Mouse (Mus musculus): ENCODE data around the gene Haus8.
"Not testable (repeated sequence)": the region's sequence is repeated elsewhere in the genome, so short reads cannot be mapped to it uniquely, and the experiment has no call there.

Gene Haus8

GRCm38 (mm10) chr8:71272286-71273150 lies at the start of gene Haus8, which contains the start of gene Myo9b:
Gene Haus8 (minus strand): TSS chr8:71272934.
Gene Myo9b (plus strand): TSS chr8:71272714.
- peak; percentile 99 for DNase-seq (ENCODE audit: low read depth, low spot score)

DNA sequence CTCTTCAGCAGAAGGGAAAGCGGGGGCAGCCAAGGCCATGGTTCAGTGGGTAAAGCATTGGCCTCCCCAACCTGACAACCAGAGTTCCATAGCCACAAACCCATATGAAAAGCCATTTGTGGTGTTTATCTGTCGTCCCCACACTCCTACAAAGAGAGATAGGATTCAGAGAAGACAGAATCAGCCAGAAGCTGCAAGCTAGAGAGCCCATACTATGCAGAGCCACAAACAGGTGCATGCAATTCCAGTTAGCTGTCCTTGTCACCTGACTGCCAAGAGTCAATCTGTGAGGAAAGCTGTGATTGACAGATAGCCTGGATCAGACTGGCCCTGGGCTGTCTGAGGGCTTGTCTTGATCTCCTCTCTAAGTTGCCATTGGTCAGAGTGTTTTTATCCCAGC lies 47.0 kb upstream of the Haus8 start:
- not testable (repeated sequence) for DNase-seq (ENCODE audit: low read depth, low spot score)

- not testable (repeated sequence) for DNase-seq (ENCODE audit: low read depth, low spot score)
These were observed 45.9 kb upstream of the Haus8 start for GRCm38 (mm10) chr8:71318610-71319009.

DNA sequence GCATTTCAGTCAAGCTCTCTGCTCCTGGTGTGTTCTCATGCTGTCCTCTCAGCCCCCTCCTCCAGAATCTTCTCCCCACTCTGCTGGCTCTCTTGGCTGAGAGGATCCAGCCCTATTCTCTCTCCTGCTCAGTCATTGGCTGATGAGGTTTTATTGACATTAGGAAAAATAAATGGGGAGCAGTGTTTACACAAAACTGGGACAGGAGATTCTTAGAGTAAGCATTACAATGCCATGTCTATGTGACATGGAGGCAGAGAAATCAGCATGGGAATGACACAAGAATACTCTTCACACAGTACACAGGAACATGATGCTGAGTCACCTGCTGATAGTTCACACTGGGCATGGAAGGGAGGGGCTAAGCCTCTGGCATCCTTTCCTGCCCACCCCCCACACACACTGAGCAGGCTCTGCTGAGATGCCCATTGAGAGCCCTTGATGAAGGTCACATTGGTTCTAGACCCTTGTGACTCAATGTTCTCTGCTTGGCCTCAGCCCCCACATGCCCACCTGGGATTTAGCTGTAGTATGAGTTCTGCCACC lies 43.8 kb upstream of the Haus8 start:
- DNase-seq (ENCODE audit: low read depth, low spot score) = no peak

DNA sequence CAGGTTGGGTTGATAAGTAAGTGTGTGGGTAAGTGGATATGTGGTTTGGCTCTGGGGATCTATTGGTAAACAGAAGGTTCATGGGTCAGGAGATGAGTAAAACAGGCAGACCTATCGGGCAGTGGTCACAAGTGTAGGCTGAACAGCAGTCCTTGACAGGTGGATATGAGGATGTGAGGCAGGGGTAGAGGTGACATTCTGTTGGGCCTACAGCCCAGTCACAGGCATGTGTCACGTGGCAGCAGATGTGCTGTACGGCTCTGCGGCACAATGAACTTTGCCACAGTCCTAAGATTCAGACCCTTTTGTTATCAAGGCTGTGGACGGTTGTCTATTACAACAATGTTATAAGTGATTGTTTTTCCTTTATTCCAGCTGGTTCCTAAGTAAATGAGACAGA lies 43.2 kb upstream of the Haus8 start:
- DNase-seq (ENCODE audit: low read depth, low spot score) = no peak

GRCm38 (mm10) chr8:71313951-71314350 lies 41.2 kb upstream of the Haus8 start:
- DNase-seq (ENCODE audit: low read depth, low spot score) = no peak

DNA sequence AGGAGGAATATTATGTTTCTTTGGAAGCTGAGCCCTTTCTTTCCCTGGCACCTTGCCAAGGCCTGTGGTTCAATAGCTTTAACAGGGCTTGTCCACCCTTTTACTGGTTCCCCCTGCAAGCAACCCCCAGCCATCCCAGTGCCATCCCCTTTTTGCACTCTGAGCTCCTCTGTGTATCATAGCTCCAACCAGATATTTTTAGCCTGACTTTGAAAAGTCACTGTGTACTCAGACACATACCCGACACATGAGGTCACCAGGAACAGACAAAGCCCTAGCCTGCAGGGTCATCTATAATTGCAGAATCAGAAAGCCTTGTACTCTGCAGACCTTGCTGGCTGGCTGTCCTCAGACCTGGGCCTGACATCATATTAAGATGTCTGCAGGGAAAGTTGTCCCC lies 40.0 kb upstream of the Haus8 start:
- DNase-seq (ENCODE audit: low read depth, low spot score) = no peak

DNA sequence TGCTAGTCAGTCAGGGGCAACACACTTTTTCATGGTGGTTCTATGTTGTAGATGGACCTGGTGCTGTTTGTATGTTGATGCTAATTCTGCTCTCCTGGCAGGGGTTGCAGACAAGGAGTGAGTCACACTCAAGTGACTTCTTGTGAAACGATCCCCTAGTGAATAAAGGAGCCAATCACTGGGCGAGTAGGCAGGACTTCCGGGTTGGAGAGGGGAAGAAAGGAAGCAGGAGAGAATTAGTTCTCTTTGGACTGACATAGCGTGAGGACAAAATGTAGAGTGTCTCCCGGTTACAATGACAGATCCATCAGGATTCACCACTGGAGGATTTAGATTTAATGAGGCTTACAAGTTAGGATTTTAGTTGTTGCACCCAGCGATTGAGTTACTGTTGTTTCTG lies 37.7 kb upstream of the Haus8 start:
- no peak for DNase-seq (ENCODE audit: low read depth, low spot score)

DNA sequence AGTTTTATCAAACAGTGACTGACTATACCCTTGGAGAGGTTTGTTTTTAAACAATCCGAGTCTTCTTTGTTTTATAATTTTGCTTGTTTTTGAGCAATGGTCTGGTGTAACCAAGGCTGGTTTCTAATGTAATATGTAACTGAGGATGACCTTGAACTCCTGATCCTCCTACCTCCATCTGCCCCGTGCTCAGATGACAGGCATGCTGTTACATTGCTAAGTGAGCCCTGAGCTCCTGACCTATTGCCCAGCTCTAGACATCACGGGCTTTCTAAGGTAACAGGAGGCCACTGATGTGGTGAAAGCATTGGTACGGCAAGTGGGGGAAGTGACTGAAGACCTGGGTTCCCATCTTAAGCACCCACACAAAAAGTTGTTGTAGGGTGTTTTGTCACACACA lies 35.2 kb upstream of the Haus8 start:
- DNase-seq (ENCODE audit: low read depth, low spot score) = no peak

DNA sequence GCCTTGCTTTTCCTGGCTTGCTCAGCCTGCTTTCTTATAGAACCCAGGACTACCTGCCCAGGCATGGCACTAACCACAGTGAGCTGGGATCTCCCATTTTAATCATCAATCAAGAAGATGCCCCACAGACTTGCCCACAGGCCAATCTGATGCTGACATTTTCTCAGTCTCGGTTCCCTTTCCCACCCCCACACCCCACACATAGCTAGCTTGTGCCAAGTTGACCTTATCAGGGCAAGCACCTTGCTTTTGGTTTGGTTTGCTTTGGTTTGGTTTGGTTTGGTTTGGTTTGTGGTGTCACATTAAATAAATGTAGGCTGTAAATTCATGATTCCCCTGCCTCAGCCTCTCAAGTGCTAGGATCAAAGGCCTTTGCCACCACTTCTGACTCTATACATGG lies 34.6 kb upstream of the Haus8 start:
- no peak for DNase-seq (ENCODE audit: low read depth, low spot score)

DNA sequence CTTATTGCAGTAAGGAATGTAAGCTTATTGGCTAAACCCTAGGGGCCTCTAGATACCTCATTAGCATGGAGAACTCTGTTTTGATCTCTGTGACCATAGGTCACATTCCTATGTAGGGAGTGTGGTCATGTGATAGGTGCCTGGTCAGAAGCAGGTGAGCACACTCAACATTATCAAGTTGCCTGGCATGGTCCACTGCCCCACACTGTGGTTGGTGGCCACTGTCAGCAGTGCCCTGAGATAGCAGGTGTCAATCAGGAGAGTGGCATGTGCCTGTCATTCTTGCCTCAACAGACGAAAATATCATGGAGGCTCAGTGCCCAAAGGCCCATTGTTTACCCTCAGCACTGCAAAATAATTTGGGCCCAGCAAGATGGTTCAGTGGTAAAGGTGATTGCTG lies 33.3 kb upstream of the Haus8 start:
- DNase-seq (ENCODE audit: low read depth, low spot score) = no peak

GRCm38 (mm10) chr8:71303632-71304031 lies 30.9 kb upstream of the Haus8 start:
- DNase-seq (ENCODE audit: low read depth, low spot score) = no peak

DNA sequence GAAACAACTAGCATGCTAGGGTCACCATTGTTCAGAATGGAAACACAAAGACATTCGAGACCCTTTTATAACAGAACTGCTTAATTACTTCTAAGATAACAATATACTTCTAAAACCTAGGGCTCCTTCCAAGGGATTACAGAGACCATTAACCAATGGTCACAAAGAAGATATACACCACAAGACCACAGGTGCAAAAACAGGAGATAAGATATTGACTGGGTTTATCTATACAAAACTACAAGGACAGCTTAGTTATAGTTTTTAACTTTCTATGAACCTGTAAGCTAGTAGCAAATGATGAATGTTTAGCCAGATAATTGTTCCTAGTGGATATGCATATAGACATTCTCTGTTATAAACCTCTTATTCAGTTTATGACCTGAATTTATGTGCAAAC lies 30.1 kb upstream of the Haus8 start:
- no peak for DNase-seq (ENCODE audit: low read depth, low spot score)

DNA sequence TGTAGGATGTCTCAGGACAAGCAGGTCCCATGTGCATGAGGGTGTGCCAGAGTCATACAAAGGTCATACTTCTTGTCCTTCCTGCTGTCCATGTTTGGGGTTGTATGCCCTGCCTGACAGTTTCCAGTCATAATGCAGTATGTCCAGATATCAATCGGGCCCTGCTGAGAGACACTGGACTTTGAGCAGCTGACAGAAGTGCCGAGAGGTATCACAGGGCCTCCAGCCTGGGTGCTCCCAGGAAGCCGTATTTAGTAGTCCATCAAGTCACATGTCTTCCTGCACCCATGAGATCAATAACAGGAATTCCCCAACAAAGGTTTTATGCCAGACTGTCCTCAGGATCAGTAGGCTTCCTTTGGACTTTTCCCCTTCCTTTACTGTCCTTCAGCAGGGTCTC lies 27.0 kb upstream of the Haus8 start:
- no peak for DNase-seq (ENCODE audit: low read depth, low spot score)

DNA sequence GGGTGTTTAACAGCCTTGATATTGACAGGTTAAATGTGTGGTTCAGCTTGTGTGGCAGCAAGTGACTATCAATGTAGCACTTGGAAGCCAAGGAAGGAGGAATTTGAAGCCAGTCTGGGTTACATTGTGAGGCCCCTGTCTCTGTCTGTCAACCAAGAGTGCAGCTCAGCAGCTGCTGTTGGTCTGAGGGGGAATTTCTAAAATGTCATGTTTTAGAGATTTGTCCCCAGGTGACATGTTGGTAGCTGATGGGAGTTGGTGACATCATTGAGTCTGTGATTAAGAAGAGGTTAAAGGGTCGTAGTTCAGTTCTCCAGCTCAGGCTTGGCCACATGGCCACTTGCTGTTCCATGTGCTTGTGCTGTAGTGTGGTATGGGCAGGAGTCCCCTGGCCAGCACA lies 24.7 kb upstream of the Haus8 start:
- no peak for DNase-seq (ENCODE audit: low read depth, low spot score)

DNA sequence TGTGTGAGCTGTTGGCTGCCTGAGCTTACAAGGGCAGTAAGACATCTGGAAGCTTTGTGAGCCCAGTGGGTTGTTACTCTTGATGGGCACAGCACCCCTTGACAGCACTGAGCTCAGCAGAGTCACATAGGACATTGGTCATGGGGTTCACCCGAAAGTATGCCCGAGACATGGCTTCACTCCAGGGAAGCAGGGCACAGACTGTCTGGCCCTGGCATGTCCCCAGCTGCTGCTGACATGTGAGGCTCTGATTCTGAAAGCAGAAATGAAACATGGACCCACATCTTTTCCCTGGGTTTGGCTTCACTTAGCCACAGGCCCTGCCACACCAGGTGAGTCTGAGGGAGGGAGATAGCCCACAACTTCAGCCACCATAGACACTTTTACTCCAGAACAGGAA lies 24.1 kb upstream of the Haus8 start:
- no peak for DNase-seq (ENCODE audit: low read depth, low spot score)

GRCm38 (mm10) chr8:71296188-71296621 lies 23.5 kb upstream of the Haus8 start:
- no peak for DNase-seq (ENCODE audit: low read depth, low spot score)

GRCm38 (mm10) chr8:71293930-71294329 lies 21.2 kb upstream of the Haus8 start:
- DNase-seq (ENCODE audit: low read depth, low spot score) = not testable (repeated sequence)

DNA sequence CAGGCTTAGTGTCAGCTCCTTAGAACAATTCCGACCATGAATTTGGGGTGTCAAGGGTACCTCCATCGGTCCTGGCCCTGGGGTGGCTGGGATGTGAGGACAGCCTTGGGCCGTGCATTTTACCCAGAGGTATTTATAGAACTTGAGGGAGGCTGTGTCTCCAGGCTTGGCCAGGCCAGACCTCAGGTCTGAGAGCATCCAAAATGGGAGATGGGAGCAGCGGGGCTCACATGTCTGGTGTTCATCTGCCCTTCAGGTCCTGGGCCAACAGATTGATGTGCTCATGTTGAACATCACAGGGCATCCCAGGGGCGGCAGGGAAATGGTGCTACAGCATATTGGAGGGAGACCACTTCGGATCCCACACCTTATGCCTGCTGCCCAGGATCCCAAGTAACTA lies 18.6 kb upstream of the Haus8 start:
- DNase-seq (ENCODE audit: low read depth, low spot score) = no peak

- DNase-seq (ENCODE audit: low read depth, low spot score) = no peak
These were observed 18.2 kb upstream of the Haus8 start for GRCm38 (mm10) chr8:71290911-71291310.

DNA sequence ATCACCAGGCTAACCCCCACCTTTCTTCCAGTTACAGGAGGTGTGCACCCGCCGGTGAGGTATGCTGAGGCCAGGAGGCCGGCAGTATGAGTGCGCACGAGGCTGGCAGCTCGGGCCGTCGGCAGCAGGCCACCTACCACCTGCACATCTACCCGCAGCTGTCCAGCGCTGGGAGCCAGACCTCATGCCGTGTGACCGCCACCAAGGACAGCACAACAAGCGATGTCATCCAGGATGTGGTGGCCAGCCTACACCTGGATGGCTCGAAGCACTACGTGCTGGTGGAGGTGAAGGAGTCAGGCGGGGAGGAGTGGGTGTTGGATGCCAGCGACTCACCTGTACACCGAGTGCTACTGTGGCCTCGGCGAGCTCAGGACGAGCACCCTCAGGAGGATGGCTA lies 17.5 kb upstream of the Haus8 start:
- no peak for DNase-seq (ENCODE audit: low read depth, low spot score)

GRCm38 (mm10) chr8:71289098-71289497 lies 16.4 kb upstream of the Haus8 start:
- no peak for DNase-seq (ENCODE audit: low read depth, low spot score)

GRCm38 (mm10) chr8:71288441-71288949 lies 15.8 kb upstream of the Haus8 start:
- peak; percentile 36 for DNase-seq (ENCODE audit: low read depth, low spot score)

All from CD4-positive, CD25-positive, alpha-beta regulatory T cell, adult 2 months (primary cell).